Mouse (Mus musculus): ENCODE measurements around the gene Chrna4.

DNA sequence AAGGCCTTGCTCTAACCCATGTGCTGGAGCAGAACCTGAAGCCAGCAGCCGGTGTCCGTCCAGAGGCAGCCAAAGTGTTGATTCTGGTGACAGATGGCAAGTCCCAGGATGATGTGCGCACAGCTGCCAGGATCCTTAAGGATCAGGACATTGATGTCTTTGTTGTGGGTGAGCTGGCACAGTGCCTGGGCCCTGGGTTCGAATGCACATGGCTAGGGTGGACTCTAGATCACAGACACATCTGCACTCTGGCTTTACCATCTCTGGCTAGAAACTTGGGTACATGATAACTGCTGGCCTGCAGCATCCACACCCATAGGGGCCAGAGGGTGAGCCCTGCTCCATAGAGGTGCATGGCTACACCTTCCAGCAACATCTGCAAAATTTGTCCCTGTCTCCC lies 47.9 kb downstream of the Chrna4 start:
- TF ChIP-seq CTCF (IDR thresholded peaks at IDR 0.05; ENCODE audit: low read depth, low read length), result no peak
- TF ChIP-seq TAL1 (conservative IDR thresholded peaks at IDR 0.05; ENCODE audit: low read depth, low read length), result no peak
- no peak for TF ChIP-seq GATA1 (IDR thresholded peaks at IDR 0.05; ENCODE audit: borderline replicate concordance, low read length)
- TF ChIP-seq GATA2 (IDR thresholded peaks at IDR 0.05; ENCODE audit: borderline replicate concordance, low read depth, low read length), result no peak

Measured in G1E (cell line).